Mouse (Mus musculus) B cell, adult 2 months (primary cell): Measurements from ENCODE around the gene Zfp422.

Experiments
- DNase-seq, 2 experiments: peaks; one replicate each; pipeline ENCODE4 v3.0.0; 2022

Gene Zfp422

DNA sequence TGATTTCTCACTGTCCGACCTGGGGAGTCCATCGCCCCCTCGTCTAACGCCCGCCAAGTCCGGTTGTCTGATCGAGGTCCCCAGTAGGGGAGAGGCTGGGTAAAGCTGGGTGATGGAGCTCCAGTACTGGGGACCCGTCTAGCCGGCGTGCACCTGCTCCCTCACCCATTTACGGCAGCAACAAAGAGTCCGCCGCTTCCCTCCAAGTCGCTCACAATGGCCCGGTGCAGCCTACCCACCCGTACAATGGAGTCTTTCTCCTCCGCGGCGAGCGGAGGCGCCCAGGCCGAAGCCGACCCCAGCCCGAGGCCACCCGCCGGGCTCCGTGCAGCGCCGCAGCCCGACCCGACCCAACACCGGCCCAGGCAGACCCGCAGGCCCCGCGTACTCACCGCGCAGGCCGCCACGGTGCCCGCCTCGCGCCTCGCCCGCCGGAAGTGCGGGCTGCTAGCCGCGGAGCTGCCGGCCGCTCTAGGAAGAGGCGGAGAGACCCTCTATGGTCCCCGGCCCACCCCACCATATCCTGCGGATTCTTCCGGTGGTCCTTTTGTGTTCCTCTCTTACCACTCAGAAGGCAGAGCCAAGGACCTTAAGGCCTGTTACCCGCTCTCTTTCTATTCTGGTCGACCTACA is at the start of gene Zfp422:
Gene Zfp422 (minus strand): TSS at position 461 of the 633 bp plus-strand sequence.
- DNase-seq: peak; percentile 66 to 71

DNA sequence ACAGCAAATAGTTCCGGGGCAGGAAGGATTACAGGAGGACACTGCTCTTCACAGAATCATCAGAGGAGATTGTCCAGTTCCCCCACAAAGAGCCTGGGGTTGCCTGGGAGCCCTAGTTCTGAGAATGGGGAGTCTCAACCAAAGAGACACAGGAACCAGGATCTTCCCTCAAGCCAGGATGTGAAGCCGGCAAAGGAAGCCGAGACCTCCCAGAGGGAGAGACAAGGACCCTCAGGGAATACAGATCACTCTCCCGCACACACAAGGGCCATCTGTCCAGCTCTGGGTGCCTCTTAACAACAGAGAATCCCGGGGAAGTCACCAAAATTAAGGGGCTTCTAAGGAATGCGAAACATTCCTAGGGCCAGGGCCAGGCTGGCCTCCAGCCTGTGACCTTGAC is 48.5 kb upstream of the Zfp422 start:
- DNase-seq: no peak

DNA sequence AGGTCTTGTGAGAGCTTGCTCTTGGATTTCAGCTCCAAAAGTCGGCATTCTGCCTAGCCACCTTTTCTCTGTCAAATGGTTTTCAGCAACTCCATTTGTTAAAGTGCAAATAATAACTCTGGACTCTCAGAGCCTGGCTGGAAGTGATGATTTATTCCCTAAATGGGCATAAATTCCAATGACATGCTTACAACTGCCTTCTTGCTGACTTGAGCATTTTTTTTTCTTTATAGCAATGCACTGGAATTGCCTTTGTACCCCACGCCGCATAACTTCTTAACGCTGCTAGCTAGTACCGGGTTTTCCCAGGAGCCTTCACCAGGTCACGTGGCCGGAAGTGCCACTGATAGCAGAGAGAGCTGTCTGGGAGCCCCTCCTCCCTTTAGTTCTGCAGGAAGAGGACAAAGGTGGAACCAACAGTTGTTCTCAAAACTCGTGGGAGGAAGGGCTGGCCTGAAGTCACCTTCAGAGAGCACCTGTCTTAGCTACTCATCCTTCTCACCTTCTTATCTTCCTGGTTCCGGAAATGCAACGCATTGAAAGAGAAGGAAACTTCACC is 47.6 kb upstream of the Zfp422 start:
- no peak for DNase-seq

DNA sequence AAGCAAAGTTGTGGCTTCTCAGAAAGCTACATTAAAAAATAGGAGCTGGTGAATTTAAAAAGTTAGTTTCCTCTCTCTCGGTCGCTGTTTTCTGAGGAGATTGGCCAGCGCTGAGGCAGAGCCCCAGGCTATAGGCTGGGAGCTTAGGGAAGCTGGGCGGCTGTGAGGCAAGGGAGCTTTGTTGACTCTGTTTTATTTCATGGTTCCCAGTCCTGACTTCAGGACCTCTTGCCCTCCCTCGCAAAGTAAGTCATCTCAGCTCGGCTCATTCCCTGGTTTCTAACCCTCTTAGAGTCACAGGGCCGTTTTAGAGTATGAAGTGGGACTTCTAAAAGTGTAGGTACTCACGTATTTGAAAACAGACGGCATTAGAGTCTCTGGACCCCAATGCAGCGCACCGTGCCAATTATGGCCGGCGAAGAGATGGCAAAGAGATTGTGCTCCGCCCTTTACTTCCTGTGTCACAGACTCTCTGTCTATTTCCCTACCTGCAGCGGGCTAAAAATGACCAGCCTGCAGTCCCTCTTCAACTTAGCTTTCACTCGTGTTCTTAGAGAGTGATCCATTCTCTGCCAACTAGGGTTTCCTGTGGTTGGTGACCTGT is 45.6 kb upstream of the Zfp422 start:
- DNase-seq: peak; percentile 44 to 45

DNA sequence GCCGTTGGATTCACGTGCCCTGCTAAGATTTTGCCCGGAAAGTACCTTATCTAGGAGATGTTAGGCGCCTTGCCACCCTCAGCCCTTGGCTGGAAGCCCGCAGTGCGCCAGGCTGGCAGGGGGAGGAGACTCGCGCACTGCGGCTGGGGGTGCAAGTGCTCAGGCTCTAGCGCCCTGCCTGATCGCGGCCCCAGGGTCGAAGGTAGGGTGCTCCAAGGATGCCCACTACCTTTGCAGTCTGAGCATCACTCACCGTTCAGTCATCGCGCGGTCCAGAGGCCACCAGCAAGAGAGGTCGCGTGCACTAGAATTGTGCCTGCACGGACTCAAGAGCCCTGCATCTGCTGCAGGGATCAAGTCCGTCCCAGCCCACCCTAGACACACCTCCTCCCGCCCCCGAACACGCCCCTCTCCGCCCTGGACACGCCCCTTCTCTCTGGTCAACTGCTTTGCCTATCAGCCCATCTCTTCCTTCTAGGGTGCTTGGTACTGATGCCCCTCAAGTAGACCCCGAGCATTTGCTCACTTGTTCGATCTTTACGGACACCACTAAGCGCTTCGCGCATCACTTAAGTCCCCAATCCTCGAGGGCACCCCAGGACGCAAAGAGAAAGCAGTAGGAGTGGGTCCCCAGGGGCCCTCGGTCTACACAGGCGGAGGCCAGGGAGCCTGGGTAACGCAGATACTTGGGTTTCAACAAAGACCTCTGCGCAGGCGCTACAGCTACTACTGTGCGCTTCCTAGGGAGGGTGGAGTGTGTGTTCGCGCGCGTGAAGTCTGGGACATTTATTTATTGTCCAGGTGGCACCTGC is 44.9 kb upstream of the Zfp422 start, which contains the start of gene Rassf4:
Gene Rassf4 (minus strand): TSS at position 482 of the 812 bp plus-strand sequence.
- DNase-seq: peak; percentile 92 to 93

DNA sequence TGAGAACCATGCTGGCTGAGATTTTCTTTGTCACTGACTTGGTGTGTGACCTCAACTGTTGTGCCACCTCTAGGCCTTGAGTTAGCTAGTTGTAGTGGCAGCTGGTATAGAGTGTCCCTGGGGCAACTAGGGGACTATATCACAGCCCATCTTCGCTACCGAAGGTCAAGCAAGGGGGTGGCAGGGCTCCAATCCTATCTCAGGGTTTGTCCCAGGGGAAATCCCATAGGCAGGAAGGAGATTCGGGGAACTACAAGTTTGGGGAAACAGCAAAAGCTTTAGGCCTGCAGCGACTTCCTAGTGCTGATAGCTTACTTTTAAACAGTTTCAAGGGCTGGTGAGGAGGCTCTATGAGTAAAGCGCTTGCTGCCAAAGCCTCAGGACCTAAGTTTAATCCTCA is 43.5 kb upstream of the Zfp422 start:
- DNase-seq: no peak

DNA sequence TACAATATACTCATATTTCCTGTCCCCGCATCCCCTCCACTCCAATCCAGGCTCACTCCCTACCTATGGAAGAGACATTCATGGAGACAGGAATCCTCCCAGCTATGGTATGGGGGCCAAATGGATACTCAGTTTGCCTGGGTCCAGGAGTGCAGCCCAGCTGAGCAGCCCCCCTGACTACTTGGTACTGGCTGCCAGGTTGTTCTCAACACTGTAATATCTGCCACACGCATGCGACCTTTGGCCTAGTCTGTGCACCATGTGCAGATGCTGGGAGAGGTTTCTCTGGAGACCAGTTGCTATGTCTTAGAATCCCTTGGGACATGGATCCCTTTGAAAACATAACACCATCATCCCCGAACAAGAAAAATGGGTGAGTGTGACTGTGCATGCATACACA is 43.0 kb upstream of the Zfp422 start:
- DNase-seq: no peak

DNA sequence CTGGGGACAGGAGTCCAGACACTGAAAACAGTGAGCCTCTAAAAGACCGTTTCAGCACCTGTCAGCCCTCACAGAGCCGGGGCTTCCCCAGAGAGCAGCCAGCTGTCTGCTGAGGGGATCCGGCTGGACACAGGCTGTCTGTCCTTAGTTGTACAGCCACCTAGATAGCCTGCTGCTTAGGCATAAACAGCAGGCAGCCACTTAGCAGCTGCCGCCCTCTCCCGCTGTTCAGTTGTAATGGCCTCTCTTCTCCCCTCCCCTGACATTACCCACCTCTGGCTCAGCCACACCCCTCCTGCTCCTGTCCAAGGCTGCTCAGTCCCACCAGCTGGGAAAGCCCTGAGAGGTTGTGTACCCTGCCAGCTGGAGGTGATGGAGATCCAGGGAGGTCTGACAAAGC is 42.2 kb upstream of the Zfp422 start:
- no peak for DNase-seq

DNA sequence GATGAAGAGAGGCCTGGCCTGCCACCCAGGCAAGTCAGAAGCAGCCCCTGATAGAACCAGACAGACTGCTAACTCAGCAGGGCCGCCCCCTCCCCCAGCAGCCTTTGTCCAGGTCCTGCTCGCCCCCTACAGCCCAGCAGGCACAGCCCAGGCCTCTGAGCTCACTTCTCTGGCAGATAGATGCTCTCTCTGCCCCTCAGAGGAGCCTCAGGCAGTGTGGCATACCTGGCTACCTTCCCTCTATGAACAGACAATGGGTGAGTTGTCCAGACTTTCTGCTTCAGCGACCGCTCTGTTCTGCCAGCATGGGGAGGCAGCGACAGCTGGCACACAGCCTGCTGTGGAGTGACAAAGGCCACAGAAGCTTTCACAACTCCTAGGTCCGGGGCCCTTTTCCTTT is 41.3 kb upstream of the Zfp422 start:
- no peak for DNase-seq

DNA sequence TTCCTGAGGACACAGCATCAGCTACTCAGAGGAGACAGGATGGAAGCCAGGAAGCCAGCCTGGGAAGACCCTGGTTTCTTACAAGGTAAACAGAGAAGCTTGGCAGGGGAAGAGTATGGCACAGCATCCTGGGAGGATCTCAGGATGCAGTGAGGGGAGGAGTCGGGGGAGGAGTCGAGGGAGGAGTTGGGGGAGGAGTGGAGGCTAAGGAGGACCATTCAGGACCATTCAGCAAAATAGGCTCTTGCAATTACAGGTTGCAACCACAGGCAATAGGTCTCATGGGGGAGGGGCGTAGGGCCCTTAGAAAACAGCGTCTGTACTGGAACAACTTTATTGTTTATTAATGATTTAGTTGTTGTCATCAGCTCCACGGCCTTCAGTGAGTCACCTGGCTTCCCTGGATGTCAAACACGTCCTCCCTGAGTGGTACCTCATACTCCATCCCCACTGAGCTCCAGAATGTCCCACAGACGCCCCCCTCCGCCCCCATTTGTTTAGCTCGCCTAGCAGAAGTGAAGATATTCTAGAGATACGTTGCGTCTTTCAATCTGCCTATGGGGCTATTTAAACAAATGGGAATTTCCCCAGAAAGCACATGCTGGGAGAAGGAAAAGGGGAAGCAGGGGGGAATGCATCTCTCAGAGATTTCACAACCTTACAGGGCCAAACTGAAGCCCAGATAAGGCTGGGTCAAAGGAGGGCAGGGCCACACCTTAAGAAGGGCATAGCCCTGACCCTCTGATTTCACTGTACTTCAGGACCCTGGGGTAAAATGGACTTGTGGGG is 40.1 kb upstream of the Zfp422 start:
- peak in 1 of 2 experiments; percentile 42 for DNase-seq

DNA sequence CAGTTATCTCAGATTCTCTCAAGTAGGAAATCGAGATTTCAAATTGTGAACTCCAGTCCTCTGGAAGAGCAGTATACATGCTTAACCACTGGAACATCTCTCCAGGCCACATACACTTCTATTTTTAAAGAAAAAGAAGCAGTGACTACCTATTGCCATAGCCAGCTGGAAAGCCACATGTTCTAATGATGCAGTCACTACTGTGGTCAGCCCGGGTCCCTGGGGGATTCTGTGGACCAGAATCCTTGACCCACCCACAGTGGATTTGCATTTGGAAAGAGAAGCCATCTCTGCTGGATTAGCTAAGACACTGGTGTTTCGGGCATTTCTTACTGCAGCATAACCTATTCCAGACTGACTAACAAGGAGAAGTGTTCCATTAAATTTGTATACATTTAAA is 38.6 kb upstream of the Zfp422 start:
- DNase-seq: no peak

DNA sequence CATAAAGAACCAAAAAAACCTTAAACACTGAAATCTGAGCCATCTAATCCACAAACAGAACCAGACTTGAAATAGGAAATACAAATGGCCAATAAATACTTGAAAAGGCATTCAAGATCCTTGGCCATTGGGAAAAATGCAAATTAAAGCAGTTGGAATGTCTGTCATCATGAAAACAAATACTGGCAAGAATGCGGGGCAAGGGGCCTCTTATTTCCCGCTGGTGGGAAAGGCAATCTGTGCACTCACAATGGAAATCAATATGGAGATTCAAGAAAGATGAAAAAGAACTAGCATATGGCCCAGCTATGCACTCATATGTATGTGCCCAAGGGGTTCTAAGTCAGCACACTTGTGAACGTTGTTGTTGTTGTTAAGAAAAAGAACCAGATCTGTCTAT is 38.1 kb upstream of the Zfp422 start:
- DNase-seq: no peak

DNA sequence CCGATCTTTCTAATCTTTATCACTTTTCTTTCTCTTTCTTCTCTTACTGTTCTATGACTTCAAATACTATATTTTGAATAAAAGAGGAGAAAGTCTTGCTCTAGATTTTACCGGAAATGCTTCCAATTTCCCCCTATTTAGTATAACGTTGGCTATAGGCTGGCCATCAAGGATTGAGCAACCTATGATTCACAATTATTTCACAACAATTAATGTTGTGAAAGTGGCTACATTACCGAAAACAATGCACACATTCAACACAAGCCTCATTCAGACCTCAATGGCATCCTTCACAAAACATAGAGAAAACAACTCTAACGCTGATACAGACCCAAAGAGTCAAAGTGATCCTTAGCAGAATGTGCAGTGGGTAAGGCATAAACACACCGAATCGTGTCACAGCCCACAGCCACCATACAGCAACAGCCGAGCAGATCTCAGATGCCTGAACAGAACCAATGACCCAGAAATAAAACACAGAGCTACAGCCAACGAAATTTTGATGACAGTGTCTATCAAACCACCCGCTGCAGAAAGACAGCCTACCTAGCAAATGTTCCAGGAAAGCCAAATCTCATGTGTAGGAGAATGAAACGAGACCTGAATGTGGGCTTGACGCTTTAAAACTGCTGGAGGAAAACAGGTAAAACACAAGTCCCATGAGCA is 37.4 kb upstream of the Zfp422 start:
- DNase-seq: no peak

DNA sequence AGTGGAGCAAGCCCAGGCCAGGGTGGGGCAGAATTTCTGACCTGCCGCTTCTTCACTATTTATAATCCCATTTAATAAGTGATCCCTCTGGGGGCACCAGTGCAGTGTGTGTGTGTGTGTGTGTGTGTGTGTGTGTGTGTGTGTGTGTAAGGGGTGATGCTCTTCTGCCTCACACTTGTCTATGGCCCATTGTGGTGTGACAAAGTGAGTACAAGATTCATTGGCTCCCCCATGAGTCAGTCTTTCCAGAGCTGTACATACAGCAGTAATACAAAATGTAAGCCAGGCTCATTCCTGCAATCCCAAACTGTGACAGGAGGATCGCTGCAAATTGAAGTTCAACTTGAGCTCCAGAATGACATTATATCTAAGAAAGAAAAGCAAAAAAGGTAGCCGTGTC is 36.0 kb upstream of the Zfp422 start:
- no peak for DNase-seq

DNA sequence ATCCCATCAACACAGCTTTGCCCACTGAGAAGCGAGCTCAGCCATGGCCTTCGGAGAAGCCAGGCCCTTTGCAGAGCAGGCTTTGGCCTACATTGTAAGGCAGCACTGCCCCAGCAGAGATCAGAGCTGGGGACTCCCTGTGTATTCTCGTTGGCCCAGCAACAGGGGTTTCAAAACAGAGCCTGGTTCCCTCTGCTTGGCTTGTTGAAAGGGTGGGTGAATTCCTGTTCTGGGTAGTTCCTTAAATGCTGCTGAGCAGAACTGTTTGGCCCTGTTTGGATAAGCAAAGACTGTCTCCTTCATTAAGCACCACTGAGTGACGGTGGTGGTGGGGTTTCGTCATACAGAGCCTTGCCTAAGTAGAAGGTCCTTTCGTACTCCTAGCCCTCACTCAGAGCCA is 35.2 kb upstream of the Zfp422 start:
- peak; percentile 66 to 68 for DNase-seq

DNA sequence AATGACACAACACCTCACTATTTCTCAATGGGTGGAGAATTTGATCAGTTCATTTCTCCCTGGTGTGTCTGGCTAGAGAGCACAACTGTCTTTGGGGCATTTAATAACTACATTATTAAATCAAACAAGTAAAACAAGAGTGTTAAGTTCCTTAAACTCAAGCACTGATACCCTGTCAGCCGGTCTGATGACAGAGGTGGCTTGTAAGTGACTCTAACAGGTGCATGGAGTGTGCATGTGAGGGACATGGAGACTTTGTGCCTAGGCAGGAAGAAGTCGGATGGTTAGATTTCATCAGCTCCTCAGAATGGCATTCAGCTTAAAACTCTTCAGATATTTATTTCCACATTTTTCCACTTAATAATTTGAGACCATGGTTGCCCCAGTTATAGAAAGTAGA is 34.6 kb upstream of the Zfp422 start:
- DNase-seq: no peak

DNA sequence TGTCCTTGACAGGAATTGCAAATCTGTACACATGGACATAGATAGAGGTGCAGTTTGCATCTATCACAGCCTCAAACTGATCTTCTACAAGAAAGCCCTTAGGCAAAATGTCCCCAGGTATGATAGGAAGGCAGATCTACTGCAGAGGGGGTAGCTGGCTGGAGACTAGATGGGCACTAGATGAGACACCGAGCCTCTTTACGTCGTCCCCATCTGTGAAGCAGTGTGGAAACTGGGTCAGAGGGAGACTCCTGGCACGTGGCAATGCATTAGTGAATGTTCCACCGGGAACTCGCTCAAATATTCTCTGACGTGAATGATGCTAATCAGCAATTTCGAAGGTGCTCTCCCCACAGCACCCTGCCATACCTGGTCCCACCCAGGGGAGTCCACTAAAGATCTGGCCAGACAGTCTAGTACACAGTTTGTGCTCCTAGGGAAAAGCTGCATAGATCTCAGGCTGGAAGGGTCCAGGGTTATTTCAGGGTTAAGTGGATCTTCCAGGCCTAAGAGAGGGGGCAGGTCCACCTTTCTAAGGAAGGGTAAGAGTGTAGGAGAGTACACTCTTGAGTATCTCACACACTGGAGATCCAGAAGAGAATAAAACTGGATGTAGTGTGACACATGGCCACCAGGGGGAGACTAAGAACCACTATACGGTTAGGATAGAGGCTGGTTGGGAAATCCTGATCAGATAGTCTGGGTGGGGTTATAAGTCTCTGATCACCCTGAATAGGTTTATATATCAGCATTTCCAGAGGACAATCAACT is 25.1 kb upstream of the Zfp422 start:
- DNase-seq: peak; percentile 80 to 84

DNA sequence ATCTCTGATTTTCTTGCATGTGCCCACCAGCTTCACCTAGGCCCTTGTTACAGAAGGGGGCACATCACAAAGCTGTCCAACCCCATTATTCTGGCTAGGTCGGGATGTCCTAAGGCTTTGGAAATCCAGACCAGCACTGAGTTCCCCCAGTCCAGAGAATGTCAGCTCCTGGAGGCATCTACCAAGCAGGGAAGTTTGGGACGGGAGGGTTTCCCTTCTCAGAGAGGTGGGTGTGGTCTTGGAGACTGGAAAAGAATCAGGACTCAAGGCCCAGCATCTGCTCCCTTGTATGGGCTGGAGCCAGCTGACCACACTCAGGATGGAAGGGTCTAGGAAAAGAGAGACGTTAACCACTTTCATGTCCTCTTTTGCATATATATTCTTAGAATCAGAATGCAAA is 24.4 kb upstream of the Zfp422 start:
- no peak for DNase-seq

DNA sequence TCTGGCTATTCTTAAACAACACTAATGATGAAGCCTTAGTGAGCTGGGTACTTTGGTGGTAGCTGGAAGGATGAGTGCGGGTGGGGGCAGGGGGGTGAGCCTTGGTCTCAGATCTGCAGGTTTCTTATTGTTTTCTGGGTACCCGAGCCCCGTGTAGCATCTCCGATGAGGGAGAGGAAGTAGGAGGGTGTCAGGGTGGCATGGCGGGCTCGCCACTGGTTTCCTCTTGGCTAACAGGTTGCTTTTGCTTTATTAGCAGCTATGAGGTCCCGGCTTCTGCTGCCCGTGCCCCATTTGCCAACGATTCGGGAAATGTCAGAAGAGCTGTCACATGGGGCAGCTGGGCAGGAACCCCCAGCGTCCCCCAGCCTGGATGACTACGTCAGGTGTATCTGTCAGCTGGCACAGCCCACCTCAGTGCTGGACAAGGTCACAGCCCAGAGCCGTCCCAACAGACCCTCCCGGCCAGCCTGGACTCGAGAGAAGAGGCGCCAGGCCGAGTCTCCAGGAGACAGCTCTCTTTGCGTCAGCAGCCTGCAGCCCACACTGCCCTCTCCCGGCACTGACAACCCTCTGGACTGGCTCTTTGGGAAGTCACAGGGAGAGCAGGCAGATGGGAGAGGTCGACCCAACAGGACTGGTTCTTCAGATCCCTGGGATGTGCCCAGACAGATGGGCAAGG is 22.8 kb upstream of the Zfp422 start:
- DNase-seq: no peak

DNA sequence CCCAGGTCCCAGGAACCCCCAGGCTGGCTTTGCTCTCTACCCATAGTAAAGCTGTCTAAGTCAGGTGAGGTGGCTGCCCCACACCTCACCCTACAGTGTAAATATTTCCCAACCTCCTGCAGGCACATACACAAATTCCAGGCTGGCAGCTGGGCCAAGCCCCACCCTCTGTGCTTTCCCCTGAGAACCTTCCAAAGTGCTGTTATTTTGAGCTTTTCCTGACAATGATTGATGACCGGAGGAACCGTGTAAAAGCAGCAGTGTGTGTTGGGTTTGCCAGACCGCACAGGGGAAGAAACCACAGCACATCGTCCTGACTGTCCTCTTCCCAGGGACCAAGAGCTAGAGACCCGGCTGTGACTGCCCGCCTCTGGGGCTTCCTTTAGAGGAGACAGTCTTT is 21.6 kb upstream of the Zfp422 start, which contains the start of gene Depp1:
Gene Depp1 (plus strand): TSS at position 204 of the 400 bp plus-strand sequence.
- no peak for DNase-seq

DNA sequence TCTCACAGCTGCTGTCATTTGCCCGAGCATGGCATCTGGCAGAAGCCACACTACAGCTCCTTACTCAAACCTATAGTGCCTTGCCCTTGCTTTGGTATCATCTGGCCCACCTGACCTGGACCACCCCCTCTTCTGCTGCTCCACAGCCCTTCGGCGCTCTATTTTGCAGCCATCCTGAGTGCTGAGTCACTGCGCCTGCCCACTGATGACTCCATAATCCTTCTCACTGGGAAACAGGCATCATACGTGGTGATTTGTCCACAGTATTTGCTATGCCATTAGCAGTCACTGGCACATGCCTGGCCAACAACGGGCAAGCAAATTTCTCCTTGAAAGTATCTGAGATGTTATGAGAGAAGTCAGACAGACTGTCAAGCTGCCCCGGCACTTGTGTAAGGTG is 21.0 kb upstream of the Zfp422 start:
- no peak for DNase-seq
